Mouse (Mus musculus) induced T-regulatory cell, adult 2 months (primary cell): ENCODE data around the gene Spryd4.
"Not testable (repeated sequence)": the region's sequence is repeated elsewhere in the genome, so short reads cannot be mapped to it uniquely, and the experiment has no call there.

Experiments
- DNase-seq: peaks from one replicate; pipeline ENCODE4 v3.0.0-alpha.2; 2012; ENCODE audit warnings: low read depth

The Spryd4 gene

DNA sequence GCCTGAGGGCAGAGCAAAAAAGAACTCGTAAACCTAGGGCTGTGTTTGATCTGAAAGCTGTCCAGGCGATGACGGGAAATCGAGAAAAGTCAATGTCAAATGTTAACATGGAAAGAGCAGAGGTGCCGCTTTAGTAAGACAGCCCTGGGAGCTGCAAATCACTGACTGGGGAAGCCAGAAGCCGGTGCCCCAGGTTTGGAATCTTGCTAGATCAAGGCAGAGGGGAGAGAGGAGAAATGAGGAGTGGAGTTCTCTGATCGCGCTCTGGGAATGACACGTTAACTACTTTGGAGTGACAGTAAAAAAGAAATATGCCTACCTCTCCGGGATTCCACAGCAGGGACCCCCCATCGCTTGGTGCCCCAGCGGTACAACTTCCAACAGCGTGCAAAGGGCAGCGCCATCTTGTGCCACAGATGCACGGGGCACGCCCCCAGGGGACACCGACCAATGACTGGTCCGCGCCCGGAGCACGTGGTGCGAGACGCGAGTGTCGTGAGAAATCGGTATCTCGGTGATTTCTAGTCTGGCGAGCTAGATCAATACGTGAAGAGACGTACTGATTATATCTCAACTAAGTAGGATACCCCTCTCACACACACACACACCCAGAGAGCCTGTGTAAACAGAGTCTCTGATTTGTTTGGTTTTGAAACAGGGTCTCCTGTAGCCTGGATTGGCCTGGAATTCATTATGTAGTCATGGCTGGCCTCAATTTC is at the start of gene Spryd4:
Gene Spryd4, minus strand, starts transcription at position 418 of the 719 bp plus-strand sequence.
- peak; percentile 95 for DNase-seq

- DNase-seq, result not testable (repeated sequence)
These were observed 48.8 kb upstream of the Spryd4 start for GRCm38 (mm10) chr10:128260376-128260775.

- DNase-seq, result no peak
These were observed 48.3 kb upstream of the Spryd4 start for GRCm38 (mm10) chr10:128259946-128260345.

GRCm38 (mm10) chr10:128258953-128259352 is 47.3 kb upstream of the Spryd4 start:
- no peak for DNase-seq

- no peak for DNase-seq
These were observed 44.7 kb upstream of the Spryd4 start for GRCm38 (mm10) chr10:128256328-128256727.

DNA sequence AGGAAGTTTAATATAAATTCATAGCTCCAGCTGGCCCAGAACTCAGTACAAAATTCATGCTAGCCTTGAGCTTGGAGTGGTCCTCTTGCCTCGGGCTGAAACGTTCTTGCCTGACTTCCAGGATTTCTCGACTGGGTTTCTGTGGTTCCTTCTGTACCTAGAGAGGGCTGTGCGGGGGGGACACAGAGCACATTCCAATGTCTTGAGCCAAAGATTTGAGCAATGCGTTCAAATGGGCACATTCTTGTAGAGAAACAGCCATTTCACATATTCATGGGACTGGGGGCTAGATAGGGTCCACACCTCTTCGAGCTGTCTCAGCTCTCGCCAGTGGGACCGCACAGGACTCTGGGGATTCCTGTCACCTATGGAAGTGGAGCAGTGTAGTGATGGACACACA is 44.3 kb upstream of the Spryd4 start:
- no peak for DNase-seq

DNA sequence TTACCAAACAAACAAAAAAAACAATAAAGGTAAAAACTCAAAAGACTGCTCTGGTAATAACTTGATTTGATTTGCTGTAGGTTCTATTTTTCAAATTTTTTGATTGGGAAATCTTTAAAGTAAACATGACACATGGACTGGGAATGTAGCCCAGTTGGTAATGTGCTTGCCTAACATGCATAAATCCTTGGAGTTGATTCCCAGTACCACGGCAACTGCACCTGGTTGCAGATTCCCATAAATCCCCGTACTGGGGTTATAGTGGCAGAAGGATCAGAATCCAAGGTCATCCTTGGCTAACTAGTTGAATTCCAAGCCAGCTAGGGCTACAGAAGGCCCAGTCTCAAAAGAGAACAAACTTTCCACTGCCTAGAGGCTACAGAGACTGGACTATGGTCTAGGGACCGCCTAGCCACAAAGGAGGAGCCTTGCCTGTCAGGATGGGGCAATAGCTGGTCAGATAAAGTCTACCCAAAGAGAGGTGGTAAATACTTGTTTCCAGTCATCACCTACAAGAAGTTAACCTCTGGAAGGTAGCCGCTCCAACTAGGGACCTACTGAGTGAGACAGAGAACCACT is 42.2 kb upstream of the Spryd4 start, which contains the start of gene Apon:
Gene Apon, plus strand, starts transcription at position 420 of the 579 bp plus-strand sequence.
- no peak for DNase-seq

- DNase-seq, result no peak
These were observed 39.0 kb upstream of the Spryd4 start for GRCm38 (mm10) chr10:128250565-128250964.

GRCm38 (mm10) chr10:128247020-128247732 is 35.6 kb upstream of the Spryd4 start:
- no peak for DNase-seq

DNA sequence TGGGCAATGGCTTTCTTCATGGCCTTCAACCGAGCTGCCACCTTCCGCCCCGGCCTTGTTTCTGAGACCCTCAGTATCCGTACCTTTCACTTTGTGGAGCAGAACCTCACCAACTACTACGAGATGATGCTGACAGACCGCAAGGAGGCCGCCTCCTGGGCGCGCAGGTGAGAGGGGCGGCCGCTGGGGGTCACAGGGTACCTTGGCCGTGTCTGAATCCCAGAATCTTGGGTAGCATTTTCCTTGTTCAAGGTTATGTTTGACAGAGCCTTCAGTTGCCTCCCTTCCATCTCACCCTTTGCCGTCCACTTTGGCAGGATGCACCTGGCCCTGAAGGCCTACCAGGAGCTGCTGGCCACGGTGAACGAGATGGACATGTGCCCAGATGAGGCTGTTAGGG is 32.5 kb upstream of the Spryd4 start:
- no peak for DNase-seq

DNA sequence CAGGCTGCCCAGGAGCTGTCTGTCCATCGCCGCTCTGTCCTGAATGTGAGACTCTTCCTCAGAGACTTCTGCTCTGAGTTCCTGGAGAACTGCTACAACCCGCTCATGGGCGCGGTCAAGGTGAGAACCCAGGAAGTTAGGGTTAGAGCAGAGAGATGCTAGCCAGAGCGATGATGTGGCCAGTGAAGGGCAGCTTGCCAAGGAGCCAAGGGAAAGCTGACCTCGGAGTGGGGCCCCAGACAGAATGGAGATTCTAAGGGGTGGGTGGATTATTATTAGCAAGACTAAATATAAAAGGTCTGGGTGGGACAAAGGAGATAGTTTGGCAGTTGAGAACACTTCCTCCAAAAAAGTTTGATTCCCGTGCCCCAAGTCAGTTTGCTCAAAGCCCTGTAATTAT is 31.6 kb upstream of the Spryd4 start:
- DNase-seq, result no peak

DNA sequence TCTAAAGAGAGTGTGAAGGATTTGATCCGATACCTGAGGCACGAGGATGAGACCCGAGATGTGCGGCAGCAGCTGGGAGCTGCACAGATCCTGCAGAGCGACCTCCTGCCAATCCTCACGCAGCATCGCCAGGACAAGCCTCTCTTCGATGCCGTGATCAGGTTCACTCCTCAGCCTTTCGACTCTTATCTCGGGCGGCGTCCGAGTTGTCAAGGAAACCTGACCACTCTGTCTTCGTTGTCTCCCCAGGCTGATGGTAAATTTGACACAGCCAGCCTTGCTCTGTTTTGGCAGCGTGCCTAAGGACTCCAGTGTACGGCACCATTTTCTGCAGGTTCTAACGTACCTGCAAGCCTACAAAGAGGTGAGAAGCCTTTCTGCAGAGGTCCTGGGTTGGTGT is 28.5 kb upstream of the Spryd4 start:
- no peak for DNase-seq

GRCm38 (mm10) chr10:128239140-128239539 is 27.5 kb upstream of the Spryd4 start:
- no peak for DNase-seq

- DNase-seq, result no peak
These were observed 26.3 kb upstream of the Spryd4 start for GRCm38 (mm10) chr10:128237807-128238480.

DNA sequence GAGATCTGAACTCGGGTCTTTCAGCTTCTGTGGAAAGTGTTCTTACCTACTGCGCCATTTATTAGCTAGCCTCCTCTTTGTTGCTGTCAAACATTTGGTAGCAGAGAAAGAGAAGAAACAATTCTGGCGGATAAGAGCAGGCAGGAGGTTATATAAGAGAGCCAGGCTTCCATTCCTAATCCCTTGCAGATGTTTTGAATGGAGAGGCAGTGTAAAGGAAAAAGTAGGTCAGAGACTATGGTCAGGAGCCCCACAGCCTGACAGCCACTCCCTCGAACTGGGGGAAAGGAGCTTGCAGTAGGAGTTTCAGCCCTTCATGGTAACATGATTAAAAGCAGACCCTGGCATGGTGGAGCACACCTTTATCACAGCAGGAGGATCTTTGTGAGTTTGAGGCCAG is 24.7 kb upstream of the Spryd4 start:
- no peak for DNase-seq

- DNase-seq, result peak; percentile 91
These were observed 20.9 kb upstream of the Spryd4 start for GRCm38 (mm10) chr10:128232420-128232985.

- peak; percentile 92 for DNase-seq
These were observed 20.3 kb upstream of the Spryd4 start, which contains the start of gene Timeless for GRCm38 (mm10) chr10:128231697-128232419. Gene Timeless, plus strand, starts transcription at chr10:128232065.

DNA sequence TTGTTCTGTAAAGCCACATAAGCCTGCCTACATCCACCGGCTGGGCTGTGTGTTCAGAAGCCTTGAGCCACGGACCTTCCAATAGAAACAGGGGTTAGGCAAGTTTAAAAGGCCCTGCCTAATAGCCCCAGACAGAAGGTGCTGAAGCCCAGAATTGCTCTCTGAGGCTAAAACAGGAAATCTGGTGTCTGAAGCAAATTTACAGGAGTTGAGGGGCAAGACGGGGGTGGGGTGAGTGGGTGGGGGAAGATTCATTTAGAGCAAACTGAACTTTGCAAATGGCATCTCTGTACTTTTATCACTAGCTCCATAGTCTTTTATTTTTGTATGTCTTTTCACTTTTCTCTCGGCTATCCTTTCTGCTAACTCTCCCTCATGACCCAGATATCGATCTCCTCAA is 19.5 kb upstream of the Spryd4 start:
- peak; percentile 62 for DNase-seq

GRCm38 (mm10) chr10:128230582-128230981 is 19.0 kb upstream of the Spryd4 start:
- peak; percentile 56 for DNase-seq

DNA sequence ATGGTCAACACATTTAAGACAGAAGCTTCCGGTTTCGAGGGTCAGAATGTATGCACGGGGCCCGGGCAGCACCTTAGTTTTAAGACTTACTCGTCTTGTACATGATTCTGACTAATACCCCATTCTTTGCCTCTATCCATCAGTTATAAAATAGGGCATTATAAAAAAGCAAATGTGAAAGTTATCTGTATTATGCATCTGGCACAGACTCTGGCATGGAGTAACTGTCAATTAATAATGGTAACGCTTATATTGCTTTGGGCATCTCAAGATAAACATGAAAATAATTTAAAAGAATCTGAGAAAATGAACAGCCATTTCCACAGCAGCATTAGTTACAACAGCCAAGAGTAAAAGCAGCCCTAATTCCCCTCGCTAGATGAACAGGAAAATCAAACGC is 16.4 kb upstream of the Spryd4 start:
- DNase-seq, result no peak

DNA sequence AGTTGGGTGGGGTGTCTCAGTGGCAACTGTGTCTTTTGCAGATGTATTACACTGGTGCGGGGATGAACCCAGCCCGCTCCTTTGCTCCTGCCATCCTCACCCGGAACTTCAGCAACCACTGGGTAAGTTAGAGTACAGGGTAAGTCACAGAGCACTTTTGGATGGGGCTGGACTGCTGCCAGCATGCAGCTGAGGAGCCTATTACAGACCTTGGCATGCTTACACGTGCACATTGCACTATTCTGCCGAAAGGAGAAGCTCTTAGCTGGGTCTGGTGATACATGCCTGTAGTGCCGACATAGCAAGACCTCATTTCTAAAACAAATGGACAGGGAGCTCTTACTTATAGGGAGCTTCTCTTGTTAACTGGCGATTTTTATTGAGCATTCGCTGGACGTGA is 16.0 kb upstream of the Spryd4 start:
- DNase-seq, result no peak
